Mouse (Mus musculus) heart, adult 11 months (tissue): ENCODE results near the gene Sucnr1.
A peak's percentile ranks its signal among the peaks of the same experiment; 100 is the strongest.
"Not testable (repeated sequence)": the region's sequence is repeated elsewhere in the genome, so short reads cannot be mapped to it uniquely, and the experiment has no call there.

ENCODE experiments used
- DNase-seq: peaks from one replicate; pipeline ENCODE4 v3.0.0; 2022

Gene Sucnr1

GRCm38 (mm10) chr3:60081648-60082047, at the start of gene Sucnr1:
TSS of gene Sucnr1 (plus strand) at chr3:60081869.
- peak; percentile 92 for DNase-seq

- no peak for DNase-seq
Measured at GRCm38 (mm10) chr3:60046221-60046913, 35.3 kb upstream of the Sucnr1 start.

- no peak for DNase-seq
Measured at GRCm38 (mm10) chr3:60053231-60053927, 28.3 kb upstream of the Sucnr1 start.

DNA sequence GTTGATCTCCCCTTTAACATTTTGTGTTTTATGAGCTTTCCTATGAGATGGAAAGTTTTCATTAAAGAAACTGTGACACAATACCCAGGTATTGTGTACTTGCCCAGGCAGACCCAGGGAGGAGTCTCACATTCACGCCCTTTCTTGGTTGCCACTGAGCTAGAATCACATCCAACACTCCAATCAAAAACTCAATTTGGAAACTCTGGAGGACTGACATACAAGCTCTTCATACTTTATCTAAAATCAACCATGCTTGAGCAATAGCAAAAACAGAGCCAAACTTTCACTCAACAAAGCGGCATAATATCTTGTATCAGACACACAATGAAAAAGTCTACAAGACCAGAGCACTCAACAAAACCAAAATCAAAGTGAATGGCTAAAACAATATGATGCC, 27.7 kb upstream of the Sucnr1 start:
- no peak for DNase-seq

DNA sequence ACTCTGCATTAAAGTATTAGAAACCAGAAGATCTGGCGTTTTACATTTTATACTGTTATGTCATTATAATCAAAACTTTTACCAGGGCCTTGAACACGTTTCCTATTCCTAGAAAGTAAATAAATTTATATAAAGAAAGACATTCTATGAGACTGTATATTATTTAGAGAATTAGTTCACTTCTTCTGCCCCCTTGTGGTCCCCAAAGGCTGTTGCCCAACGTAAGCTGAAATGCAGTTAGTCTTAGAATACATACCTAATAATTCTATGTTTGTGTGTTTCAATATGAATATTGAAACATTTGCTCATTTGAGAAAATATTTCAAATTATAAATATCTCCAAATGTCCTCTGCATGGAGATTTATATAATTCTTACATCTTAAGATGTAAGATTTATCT, 25.2 kb upstream of the Sucnr1 start:
- DNase-seq = no peak

DNA sequence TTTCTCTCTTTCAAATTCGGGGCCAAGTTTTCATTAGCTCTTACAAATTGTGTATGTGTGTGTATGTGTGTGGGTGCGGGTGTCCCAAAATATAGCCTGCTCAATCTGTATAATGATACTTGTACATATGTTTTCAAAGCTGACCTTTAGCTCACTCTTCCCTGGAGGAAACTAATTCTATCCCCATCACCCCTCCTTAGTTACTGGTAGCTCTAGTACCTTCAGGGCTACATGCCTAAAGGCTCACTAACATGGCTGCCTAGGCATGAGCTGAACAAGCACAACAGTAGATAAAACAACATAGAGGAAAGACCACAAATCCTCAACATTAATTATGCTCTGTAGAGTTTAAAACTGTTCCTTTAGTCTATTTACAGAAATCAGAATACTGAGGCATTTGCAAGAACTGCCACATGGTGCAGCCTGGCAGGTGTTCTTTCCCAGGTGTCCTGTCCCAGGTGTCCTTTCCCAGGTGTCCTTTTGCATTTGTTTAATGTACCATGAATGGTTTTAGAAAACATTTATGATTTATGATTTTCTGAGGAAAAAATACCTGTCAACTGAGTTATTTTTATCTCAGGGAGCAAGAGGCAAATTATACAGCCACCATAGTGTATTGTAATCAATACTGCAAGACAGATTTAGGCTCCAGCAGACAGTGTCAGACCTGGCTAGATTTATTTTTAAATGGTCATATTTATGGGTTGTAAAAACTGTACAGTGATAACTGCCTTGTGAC, 24.4 kb upstream of the Sucnr1 start:
- DNase-seq = no peak

DNA sequence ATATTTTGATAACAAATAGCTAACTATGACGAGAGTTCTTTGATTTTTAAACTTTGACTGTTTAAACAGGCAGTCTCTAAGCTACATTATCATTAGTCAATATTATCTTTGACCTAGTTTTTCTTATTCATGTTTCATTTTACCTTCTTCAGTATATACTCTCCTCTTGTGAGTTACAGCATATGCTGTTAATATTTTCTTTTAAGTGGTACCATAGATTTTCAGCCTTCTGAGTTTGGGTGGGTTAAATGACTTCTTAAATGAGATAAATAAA, 23.9 kb upstream of the Sucnr1 start:
- DNase-seq = no peak

DNA sequence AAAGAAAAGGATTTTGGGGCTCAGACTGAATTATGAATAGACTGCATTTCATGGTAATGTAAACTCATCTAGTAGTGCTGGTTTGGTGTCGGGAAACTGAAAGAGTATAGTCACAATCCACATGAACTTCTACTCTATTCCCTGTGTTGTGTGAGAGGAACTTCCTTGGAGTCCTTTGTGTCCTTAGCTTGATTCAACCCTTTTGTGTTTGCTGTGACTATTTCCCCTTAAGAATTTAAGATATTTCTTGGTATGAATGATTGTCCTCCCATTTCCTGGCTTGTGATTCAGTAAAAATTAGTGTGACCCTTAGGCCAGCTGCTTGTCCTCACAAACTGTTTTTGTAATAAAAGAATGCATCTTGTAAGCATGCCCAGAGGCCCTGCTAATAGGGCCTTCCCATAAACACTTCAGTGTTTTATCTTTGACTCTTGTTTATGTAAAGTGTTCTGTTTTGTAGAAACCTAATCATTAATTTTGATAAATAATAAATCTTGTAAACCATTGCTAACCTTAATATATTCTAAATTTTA, 2.7 kb upstream of the Sucnr1 start:
- peak; percentile 92 for DNase-seq

GRCm38 (mm10) chr3:60080572-60080971, 1.1 kb upstream of the Sucnr1 start:
- DNase-seq = peak; percentile 95

GRCm38 (mm10) chr3:60082746-60083145, 1.1 kb downstream of the Sucnr1 start:
- no peak for DNase-seq

- no peak for DNase-seq
Measured at GRCm38 (mm10) chr3:60085729-60086128, 4.1 kb downstream of the Sucnr1 start.

- no peak for DNase-seq
Measured at GRCm38 (mm10) chr3:60091321-60091720, 9.7 kb downstream of the Sucnr1 start.

DNA sequence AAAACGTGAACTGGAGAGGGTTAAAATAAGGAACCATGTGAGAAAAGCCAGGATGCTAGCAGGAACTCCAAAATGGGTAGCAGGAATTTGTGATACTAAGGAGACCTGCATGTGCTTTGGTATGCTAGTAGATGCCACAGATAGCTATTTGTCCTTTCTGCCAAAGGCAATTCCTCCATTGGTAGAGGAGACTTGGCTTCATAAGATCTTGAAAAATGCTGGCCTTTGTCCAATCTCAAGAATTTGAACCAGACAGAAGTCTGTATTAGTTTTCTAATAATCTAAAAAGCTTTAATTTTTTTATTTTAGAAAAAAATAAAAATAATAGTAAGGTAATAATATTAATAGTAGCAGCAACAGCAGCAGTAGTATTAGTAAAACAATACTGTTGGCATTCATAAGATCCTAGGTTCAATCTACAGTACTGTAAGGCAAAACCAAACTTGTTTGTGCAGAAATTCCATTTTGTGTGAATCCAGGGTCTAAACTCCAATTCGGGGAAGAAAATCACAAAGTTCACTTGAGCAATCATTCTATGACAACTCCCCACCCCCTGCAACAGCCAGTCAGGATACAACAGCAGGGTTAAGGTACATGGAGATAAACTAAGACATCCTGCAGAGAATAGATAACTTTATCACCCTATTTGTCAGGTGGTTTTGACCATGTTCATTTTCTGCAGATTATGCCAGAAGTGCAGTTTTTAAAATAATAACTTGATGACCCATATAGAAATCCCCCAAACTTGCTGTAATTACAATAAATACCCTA, 12.9 kb downstream of the Sucnr1 start:
- DNase-seq = no peak

GRCm38 (mm10) chr3:60096941-60097340, 15.3 kb downstream of the Sucnr1 start:
- DNase-seq = no peak

GRCm38 (mm10) chr3:60097485-60097884, 15.8 kb downstream of the Sucnr1 start:
- no peak for DNase-seq

- DNase-seq = peak; percentile 86
Measured at GRCm38 (mm10) chr3:60098521-60098920, 16.9 kb downstream of the Sucnr1 start.

DNA sequence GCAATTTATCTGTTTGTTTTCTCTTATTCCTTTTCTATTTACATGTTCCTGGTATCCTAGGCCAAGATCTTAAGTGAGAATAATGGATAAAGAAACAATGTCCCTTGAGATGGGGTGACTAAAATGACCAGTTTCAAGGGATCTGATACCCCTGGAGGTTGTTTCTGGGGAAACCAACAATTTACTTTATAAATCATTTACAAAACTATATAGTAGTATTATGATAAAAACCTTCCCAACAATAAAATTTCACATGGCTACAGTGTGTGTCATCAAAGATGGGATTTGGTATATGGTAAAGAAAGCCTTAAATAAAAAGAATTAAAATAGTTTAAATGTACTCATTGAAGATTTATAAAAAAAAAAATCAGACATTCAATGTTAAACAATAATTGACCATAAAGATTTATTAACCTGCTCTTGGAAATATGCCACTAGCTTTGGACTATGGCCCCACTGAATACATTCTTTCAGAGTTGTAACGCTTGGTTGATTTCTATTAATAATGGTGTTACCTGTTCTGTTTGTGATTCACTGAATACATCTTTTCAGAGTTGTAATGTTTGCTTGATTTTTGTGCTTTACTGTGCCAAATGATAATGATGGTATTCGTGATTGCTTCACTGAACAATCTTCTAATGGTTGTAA, 22.9 kb downstream of the Sucnr1 start:
- DNase-seq = no peak

- DNase-seq = not testable (repeated sequence)
Measured at GRCm38 (mm10) chr3:60106446-60106845, 24.8 kb downstream of the Sucnr1 start.

DNA sequence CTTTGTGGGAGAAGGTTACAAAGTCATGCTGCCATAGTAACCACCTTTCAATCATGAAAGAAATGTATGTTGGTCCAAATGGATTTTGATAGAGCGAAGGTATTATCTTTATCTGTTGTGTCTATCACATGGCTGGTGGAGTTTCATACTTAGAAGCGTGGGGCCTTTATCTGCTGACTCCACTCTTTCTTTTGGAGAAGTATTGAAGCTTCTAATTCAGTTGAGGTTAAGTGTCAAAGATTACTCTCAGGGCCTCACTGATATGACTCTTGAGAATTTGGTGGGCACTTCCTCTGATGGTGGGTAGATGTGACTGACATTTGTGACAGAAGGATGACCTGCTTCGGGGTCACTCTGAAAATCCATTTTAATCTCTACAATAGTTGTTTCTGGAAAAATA, 26.1 kb downstream of the Sucnr1 start:
- DNase-seq = no peak

- DNase-seq = no peak
Measured at GRCm38 (mm10) chr3:60108815-60109214, 27.1 kb downstream of the Sucnr1 start.

- no peak for DNase-seq
Measured at GRCm38 (mm10) chr3:60111135-60111710, 29.6 kb downstream of the Sucnr1 start.
